Mouse (Mus musculus) forebrain, embryonic 14.5 days (tissue): Measurements from ENCODE around the gene Prss29. TPM values are rescaled to one million over a fixed set of nuclear protein-coding genes. Genes with fewer than 3 reads are reported as not detected.

ENCODE experiments used
- ATAC-seq: fragments of 200-750 bp; cut with Nextera tagmentation; 2 replicates; pipeline ENCODE4 v1.8.0; 2017; ENCODE audit warnings: mild to moderate bottlenecking, moderate library complexity
- DNase-seq: peaks from one replicate; pipeline ENCODE4 v3.0.0-alpha.2; 2015; ENCODE audit warnings: low spot score
- H3K27ac ChIP-seq: fragments of 300-500 bp; sonication (generic); 2 replicates; pipeline ENCODE4 v1.5.1; 2014; ENCODE audit warnings: low read depth, mild to moderate bottlenecking, control low read depth, low read length, moderate library complexity
- H3K27me3 ChIP-seq: fragments of 300-500 bp; sonication (generic); replicated peaks from 2 replicates; pipeline ENCODE4 v1.6.1; 2014; ENCODE audit warnings: low read length, control low read depth, mixed read lengths; ENCODE audit not compliant: control insufficient read depth, insufficient read depth
- H3K36me3 ChIP-seq: fragments of 300-500 bp; sonication (generic); 2 replicates; pipeline ENCODE4 v1.6.1; 2014; ENCODE audit warnings: low read length, control low read depth; ENCODE audit not compliant: control insufficient read depth, insufficient read depth
- H3K4me1 ChIP-seq: fragments of 300-500 bp; sonication (generic); 2 replicates; pipeline ENCODE4 v1.6.1; 2014; ENCODE audit warnings: antibody characterized with exemption, low read length, control low read depth; ENCODE audit not compliant: control insufficient read depth, insufficient read depth
- H3K4me2 ChIP-seq: fragments of 300-500 bp; sonication (generic); 2 replicates; pipeline ENCODE4 v1.6.1; 2014; ENCODE audit warnings: mild to moderate bottlenecking, control low read depth, low read length
- H3K4me3 ChIP-seq: fragments of 300-500 bp; sonication (generic); 2 replicates; pipeline ENCODE4 v1.5.1; 2014; ENCODE audit warnings: low read depth, low read length, control low read depth
- H3K9ac ChIP-seq: fragments of 300-500 bp; sonication (generic); 2 replicates; pipeline ENCODE4 v1.6.1; 2014; ENCODE audit warnings: mild to moderate bottlenecking, low read length, control low read depth, moderate library complexity
- H3K9me3 ChIP-seq: fragments of 300-500 bp; sonication (generic); replicated peaks from 2 replicates; pipeline ENCODE4 v1.6.1; 2016; ENCODE audit warnings: low read length, control low read depth, mixed read lengths; ENCODE audit not compliant: control insufficient read depth
- WGBS: fragments of 180-500 bp; shearing (Covaris S2); extraction: QIAGEN DNeasy Blood & Tissue Kit; methylation state at CpG from one replicate; pipeline ENCODE4 v1.1.7; 2014; 5-methylcytosine and 5-hydroxymethylcytosine counted together
- polyA plus RNA-seq: library from polyadenylated mRNA; unstranded; fragments of >200 nt; fragmentation: Nextera tagmentation; extraction: Ambion mirVana; gene quantifications from 2 replicates; pipeline ENCODE4 v1.2.1, GENCODE M21; 2014

The Prss29 gene
- polyA plus RNA-seq, 1 experiment from 2014 or later, result not detected

- DNase-seq (peak; percentile 82), ATAC-seq (0 out of 2 replicates have a peak, but pooled peaks have one; percentile 40)
- WGBS, result 17% methylated on average over 3 of the region's 3 CpGs
- no peaks in the 10 kb centered on the region for H3K27me3 ChIP-seq
- no peak overlapping the region for H3K9ac ChIP-seq
- no peaks in the 10 kb centered on the region for H3K4me1 ChIP-seq
- no peaks in the 10 kb centered on the region for H3K36me3 ChIP-seq
- no peak overlapping the region for H3K4me2 ChIP-seq
- no peak overlapping the region for H3K4me3 ChIP-seq
- H3K9me3 ChIP-seq, result no peaks in the 10 kb centered on the region
- no peak overlapping the region for H3K27ac ChIP-seq
Observed at GRCm38 (mm10) chr17:25285033-25285432, 33.4 kb upstream of the Prss29 start.

GRCm38 (mm10) chr17:25288842-25289241 lies 29.6 kb upstream of the Prss29 start:
- H3K4me1 ChIP-seq, result no peaks in the 10 kb centered on the region
- H3K36me3 ChIP-seq, result no peaks in the 10 kb centered on the region
- no peak overlapping the region for H3K4me2 ChIP-seq
- H3K4me3 ChIP-seq, result no peak overlapping the region
- no peak overlapping the region for H3K27ac ChIP-seq
- no peaks in the 10 kb centered on the region for H3K27me3 ChIP-seq
- DNase-seq (peak; percentile 60), ATAC-seq (no peak)
- WGBS, result 21% methylated on average over 4 of the region's 4 CpGs
- H3K9me3 ChIP-seq, result no peaks in the 10 kb centered on the region
- no peak overlapping the region for H3K9ac ChIP-seq

- Histone ChIP-seq H3K9ac (no peak overlapping the region), H3K27ac (no peak overlapping the region), H3K9me3 (no peaks in the 10 kb centered on the region), H3K4me3 (no peak overlapping the region), H3K36me3 (no peaks in the 10 kb centered on the region), H3K4me2 (no peak overlapping the region), H3K27me3 (no peaks in the 10 kb centered on the region), H3K4me1 (no peaks in the 10 kb centered on the region)
- ATAC-seq (no peak), DNase-seq (no peak)
- WGBS, result 34% methylated on average over 4 of the region's 4 CpGs
Observed at GRCm38 (mm10) chr17:25290411-25290810, 28.0 kb upstream of the Prss29 start.

- no peak for DNase-seq
- Histone ChIP-seq H3K4me2 (no peak overlapping the region), H3K27ac (no peak overlapping the region), H3K4me3 (no peak overlapping the region), H3K9me3 (no peaks in the 10 kb centered on the region), H3K9ac (no peak overlapping the region), H3K27me3 (no peaks in the 10 kb centered on the region), H3K36me3 (no peaks in the 10 kb centered on the region), H3K4me1 (no peaks in the 10 kb centered on the region)
- 89% methylated on average over 5 of the region's 5 CpGs for WGBS
- ATAC-seq, result no peak
Observed at GRCm38 (mm10) chr17:25293495-25293894, 25.0 kb upstream of the Prss29 start.

- ATAC-seq, result no peak
- no peaks in the 10 kb centered on the region for H3K36me3 ChIP-seq
- H3K9me3 ChIP-seq, result no peaks in the 10 kb centered on the region
- no peak for DNase-seq
- H3K9ac ChIP-seq, result no peak overlapping the region
- WGBS, result 74% methylated on average over 1 of the region's 1 CpGs
- H3K27me3 ChIP-seq, result no peaks in the 10 kb centered on the region
- H3K27ac ChIP-seq, result no peak overlapping the region
- no peak overlapping the region for H3K4me2 ChIP-seq
- no peaks in the 10 kb centered on the region for H3K4me1 ChIP-seq
- no peak overlapping the region for H3K4me3 ChIP-seq
Observed at GRCm38 (mm10) chr17:25294111-25294510, 24.3 kb upstream of the Prss29 start.

- Histone ChIP-seq H3K9me3 (no peaks in the 10 kb centered on the region), H3K9ac (no peak within 1 kb of the TSS), H3K4me3 (no peak within 1 kb of the TSS), H3K4me2 (no peak within 1 kb of the TSS), H3K27ac (no peak within 1 kb of the TSS), H3K4me1 (no peaks in the 10 kb centered on the region), H3K36me3 (no peaks in the 10 kb centered on the region), H3K27me3 (no peaks in the 10 kb centered on the region)
- WGBS, result 86% methylated on average over 5 of the region's 5 CpGs
- DNase-seq (no peak), ATAC-seq (no peak)
Observed at GRCm38 (mm10) chr17:25298094-25298493, 20.4 kb upstream of the Prss29 start, which contains the start of gene Prss34. Prss34 (plus strand) TSS chr17:25298394.

GRCm38 (mm10) chr17:25308346-25308745 lies 10.1 kb upstream of the Prss29 start, which contains the start of gene Prss28:
Prss28 (plus strand) TSS chr17:25308646.
- 84% methylated on average over 4 of the region's 4 CpGs for whole genome bisulfite sequencing
- Histone ChIP-seq H3K9ac (no peak within 1 kb of the TSS), H3K4me2 (no peak within 1 kb of the TSS), H3K36me3 (no peaks in the 10 kb centered on the region), H3K27ac (no peak within 1 kb of the TSS), H3K4me1 (no peaks in the 10 kb centered on the region), H3K4me3 (no peak within 1 kb of the TSS), H3K9me3 (no peaks in the 10 kb centered on the region), H3K27me3 (no peaks in the 10 kb centered on the region; the same call in 1 of the 2 replicates)
- DNase-seq (no peak), ATAC-seq (no peak)

- H3K27ac ChIP-seq, result no peak overlapping the region
- H3K9ac ChIP-seq, result no peak overlapping the region
- H3K4me3 ChIP-seq, result no peak overlapping the region
- DNase-seq (no peak), ATAC-seq (no peak)
- WGBS, result 92% methylated on average over 8 of the region's 8 CpGs
- no peaks in the 10 kb centered on the region for H3K36me3 ChIP-seq
- H3K9me3 ChIP-seq, result no peaks in the 10 kb centered on the region
- H3K4me2 ChIP-seq, result no peak overlapping the region
- H3K27me3 ChIP-seq, result no peaks in the 10 kb centered on the region
- H3K4me1 ChIP-seq, result no peaks in the 10 kb centered on the region
Observed at GRCm38 (mm10) chr17:25320819-25321218, 2.4 kb downstream of the Prss29 start.

- WGBS, result 20% methylated on average over 2 of the region's 2 CpGs
- H3K9me3 ChIP-seq, result no peaks in the 10 kb centered on the region
- no peak for DNase-seq
- H3K27me3 ChIP-seq, result no peaks in the 10 kb centered on the region
- H3K4me1 ChIP-seq, result no peaks in the 10 kb centered on the region
- H3K4me3 ChIP-seq, result no peak overlapping the region
- ATAC-seq, result no peak
- H3K27ac ChIP-seq, result no peak overlapping the region
- H3K4me2 ChIP-seq, result no peak overlapping the region
- no peaks in the 10 kb centered on the region for H3K36me3 ChIP-seq
- no peak overlapping the region for H3K9ac ChIP-seq
Observed at GRCm38 (mm10) chr17:25322930-25323329, 4.5 kb downstream of the Prss29 start.
